Mouse (Mus musculus): ENCODE results near the gene Smpd2.

DNA sequence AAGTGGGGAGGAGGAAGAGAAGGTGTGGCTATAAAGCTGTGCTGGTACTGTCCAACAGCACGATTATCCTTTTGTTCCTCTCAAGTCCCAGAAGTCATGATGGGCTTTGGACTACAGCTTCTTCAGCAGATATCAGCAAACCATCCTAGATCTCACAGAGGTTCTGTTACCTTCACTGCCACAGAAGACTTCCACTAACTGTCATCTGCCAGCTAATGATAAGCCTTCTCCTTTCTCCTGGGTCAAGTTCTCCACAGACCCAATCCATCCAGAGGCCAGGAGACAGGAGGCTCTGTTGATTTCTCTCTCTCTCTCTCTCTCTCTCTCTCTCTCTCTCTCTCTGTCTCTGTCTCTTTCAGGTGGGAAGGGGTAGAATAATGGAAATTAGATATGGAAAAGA, 42.0 kb downstream of the Smpd2 start:
- no peak for TF ChIP-seq CTCF (conservative IDR thresholded peaks at IDR 0.05; ENCODE audit: low read length)
- TF ChIP-seq POU5F1 (IDR thresholded peaks at IDR 0.05; ENCODE audit: borderline replicate concordance, low read length), result no peak
- no peak for TF ChIP-seq NANOG (IDR thresholded peaks at IDR 0.05; ENCODE audit: borderline replicate concordance, low read length)
